10 mouse cellular contexts compared by ENCODE assay signal in genomic region chr1:80073950-80074349, GRCm38 (mm10).
DNase-seq lines count a peak whose midpoint lies in the region.
"Had no signal": no experiment of that assay in that cellular context is flagged by ENCODE, and none has a peak within 500 bp of the region (broad histone marks: within the 10 kb centered on the region; RNA-seq: fewer than 3 reads in every experiment).

No protein-coding gene starts in this region.

- peak; percentile 10 to 25 for DNase-seq in heart, adult 18-20 months
- DNase-seq in heart, postnatal 25 days (ENCODE audit: low spot score): no peak
- DNase-seq in left cerebral cortex, adult 11 months (ENCODE audit: low spot score): peak; percentile 12
- DNase-seq in left cerebral cortex, adult 8-10 months (ENCODE audit: low spot score in 2 of 2): no peak
- peak; percentile 35 to 48 for DNase-seq in right cerebral cortex, postnatal 10 days (ENCODE audit: low spot score in 2 of 2)
- no peak for DNase-seq in right cerebral cortex, postnatal 4 days
- no peak for DNase-seq in retina, postnatal 1 day
- DNase-seq: adrenal gland, postnatal 10 days; cerebellum, adult 2 months; liver, postnatal 0 days had no signal

- intact Hi-C loops in heart, postnatal 25 days (cut with DNase I): no loop called here

Comparison
In these comparisons a context has a peak if more than half of its experiments do, and no peak if none do; other contexts are left out.
1. DNase-seq: peak in heart, adult 18-20 months (2 of 2), left cerebral cortex, adult 11 months (single experiment) and right cerebral cortex, postnatal 10 days (2 of 2); none in heart, postnatal 25 days (single experiment), left cerebral cortex, adult 8-10 months (0 of 2), right cerebral cortex, postnatal 4 days (single experiment) and retina, postnatal 1 day (single experiment).